In genomic region chr12:112121188-112121587, GRCm38 (mm10) we compare ENCODE assay signal across 24 mouse cellular contexts. TPM values are rescaled to one million over a fixed set of nuclear protein-coding genes. Genes with fewer than 3 reads are reported as not detected.
DNase-seq lines count a peak whose midpoint lies in the region; ATAC-seq and TF ChIP-seq lines count a peak whose summit lies in the region.
"Had no signal": no experiment of that assay in that cellular context is flagged by ENCODE, and none has a peak within 500 bp of the region (broad histone marks: within the 10 kb centered on the region; RNA-seq: fewer than 3 reads in every experiment).

No protein-coding gene starts in this region.

- H3K4me1 ChIP-seq in heart, adult 2 months (ENCODE audit: control insufficient read depth, insufficient read depth, low read length): peaks cover 10% of the 10 kb centered on the region
- H3K4me1 ChIP-seq in heart, embryonic 11.5 days (ENCODE audit: control insufficient read depth, insufficient read depth, low read length): no peaks in the 10 kb centered on the region
- H3K4me1 ChIP-seq: forebrain, embryonic 12.5 days had no signal

- H3K4me3 ChIP-seq in heart, adult 2 months: no peak overlapping the region
- no peak overlapping the region for H3K4me3 ChIP-seq in heart, embryonic 11.5 days (ENCODE audit: low read depth, low read length)
- H3K4me3 ChIP-seq: embryonic facial prominence, embryonic 13.5 days; forebrain, embryonic 12.5 days; hindbrain, embryonic 12.5 days had no signal

- TF ChIP-seq EP300 in heart, adult 2 months (IDR thresholded peaks at IDR 0.05; ENCODE audit: insufficient read depth, low read depth, low read length): no peak

- H3K27me3 ChIP-seq in heart, adult 2 months (ENCODE audit: control insufficient read depth, insufficient read depth, low read length): no peaks in the 10 kb centered on the region
- H3K27me3 ChIP-seq in heart, embryonic 11.5 days (ENCODE audit: control insufficient read depth, insufficient read depth, low read length): peaks cover 15% of the 10 kb centered on the region
- H3K27me3 ChIP-seq: embryonic facial prominence, embryonic 13.5 days had no signal

- no peak overlapping the region for H3K4me2 ChIP-seq in heart, embryonic 11.5 days
- H3K4me2 ChIP-seq: embryonic facial prominence, embryonic 13.5 days; forebrain, embryonic 12.5 days; hindbrain, embryonic 12.5 days had no signal

- peak; percentile 39 for DNase-seq in adrenal gland, postnatal 10 days
- no peak for DNase-seq in adrenal gland, postnatal 25 days
- peak; percentile 51 to 57 for DNase-seq in heart, adult 2 months
- peak; percentile 23 for DNase-seq in heart, postnatal 25 days (ENCODE audit: low spot score)
- DNase-seq in heart, postnatal 4 days: no peak
- DNase-seq in ovary, postnatal 36 days (ENCODE audit: low spot score): peak; percentile 28
- DNase-seq in ovary, adult 18-20 months (ENCODE audit: low spot score): no peak
- DNase-seq: adrenal gland, postnatal 14 days; B cell, adult 2 months; cerebellum, adult 18-20 months; cerebellum, adult 9-11 months; cerebellum, postnatal 36 days; gastrocnemius, postnatal 14 days had no signal

- no peak overlapping the region; the same call in 1 of the 2 replicates for H3K27ac ChIP-seq in heart, adult 2 months
- H3K27ac ChIP-seq in heart, embryonic 11.5 days (ENCODE audit: low read depth, low read length): no peak overlapping the region
- H3K27ac ChIP-seq: embryonic facial prominence, embryonic 13.5 days; forebrain, embryonic 12.5 days; hindbrain, embryonic 12.5 days had no signal

- no peaks in the 10 kb centered on the region for H3K36me3 ChIP-seq in heart, adult 2 months (ENCODE audit: control insufficient read depth, insufficient read depth, low read length)
- H3K36me3 ChIP-seq in heart, embryonic 11.5 days (ENCODE audit: control insufficient read depth, insufficient read depth, low read length): no peaks in the 10 kb centered on the region
- H3K36me3 ChIP-seq: embryonic facial prominence, embryonic 13.5 days; forebrain, embryonic 12.5 days; G1E; hindbrain, embryonic 12.5 days had no signal

- intact Hi-C loops in heart, adult 2 months (cut with DNase I): no loop called here
- intact Hi-C loops in heart, postnatal 25 days (cut with DNase I): no loop called here

- no peak for ATAC-seq in heart, embryonic 11.5 days (replicated peaks; ENCODE audit: insufficient number of reproducible peaks, low FRiP score, low TSS enrichment)
- ATAC-seq: CD4-positive, CD25-positive, alpha-beta regulatory T cell, adult 4 months; forebrain, embryonic 16.5 days; hindbrain, embryonic 16.5 days; inflammation-experienced regulatory T-cells, adult 6 months; intestine, postnatal 0 days had no signal

- H3K79me2 ChIP-seq in heart, adult 2 months (replicated peaks; ENCODE audit: control insufficient read depth, insufficient read depth, low read length): no peaks in the 10 kb centered on the region

- no peak overlapping the region for H3K9ac ChIP-seq in heart, adult 2 months (ENCODE audit: low read depth, low read length)
- no peak overlapping the region for H3K9ac ChIP-seq in heart, embryonic 11.5 days (ENCODE audit: low read depth, low read length)
- H3K9ac ChIP-seq: embryonic facial prominence, embryonic 13.5 days; forebrain, embryonic 12.5 days; hindbrain, embryonic 12.5 days had no signal

- no peak for TF ChIP-seq POLR2A in heart, adult 2 months (IDR thresholded peaks at IDR 0.05; ENCODE audit: insufficient read depth, low read depth, low read length)

- WGBS in heart, adult 2 months: 39% methylated on average over 3 of the region's 3 CpGs
- WGBS in heart, embryonic 11.5 days (ENCODE audit: insufficient replicate concordance): 68% methylated on average over 3 of the region's 3 CpGs

- no peak for TF ChIP-seq CTCF in heart, adult 2 months (IDR thresholded peaks at IDR 0.05)

- H3K9me3 ChIP-seq in heart, embryonic 11.5 days (replicated peaks; ENCODE audit: control insufficient read depth, low read length): no peaks in the 10 kb centered on the region
- H3K9me3 ChIP-seq: embryonic facial prominence, embryonic 13.5 days; forebrain, embryonic 12.5 days; G1E; hindbrain, embryonic 12.5 days had no signal

RNA-seq across cellular contexts. Expression of gene Aspg, which starts 14.7 kb away (rescaled TPM):
- 10 to 100 TPM; 24.1 to 26.0 TPM for total RNA-seq in adrenal gland, postnatal 10 days (2021)
- total RNA-seq in adrenal gland, postnatal 25 days (2021): 35.6 and 47.0 TPM in 2 replicates
- under 1 TPM; 0.55 to 0.61 TPM for total RNA-seq in heart, adult 2 months (2021)
- 4.4 and 11.1 TPM in 2 replicates for polyA plus RNA-seq in heart, adult 2 months (2012; rRNA removed)
- polyA plus RNA-seq in heart, embryonic 11.5 days (2014; fragmentation: Nextera tagmentation; extraction: Ambion mirVana): 0.56 and 1.4 TPM in 2 replicates
- total RNA-seq in heart, postnatal 25 days (2021): under 1 TPM; 0.25 to 0.47 TPM
- under 1 TPM; 0.20 to 0.26 TPM for total RNA-seq in heart, postnatal 4 days (2021)
- total RNA-seq: gastrocnemius, postnatal 14 days; granulocyte monocyte progenitor cell, adult 5-6 weeks had no signal
- polyA plus RNA-seq: CD4-positive, CD25-positive, alpha-beta regulatory T cell, adult 4 months; G1E; inflammation-experienced regulatory T-cells, adult 6 months had no signal

RNA-seq across cellular contexts. Expression of gene Kif26a, which starts 24.8 kb away (rescaled TPM):
- total RNA-seq in adrenal gland, postnatal 10 days (2021): 10 to 100 TPM; 20.0 to 25.4 TPM
- total RNA-seq in adrenal gland, postnatal 25 days (2021): 7.4 and 13.7 TPM in 2 replicates
- 10 to 100 TPM; 10.7 to 12.0 TPM for total RNA-seq in heart, adult 2 months (2021)
- 7.3 and 8.2 TPM in 2 replicates for polyA plus RNA-seq in heart, adult 2 months (2012; rRNA removed)
- 0.89 and 1.3 TPM in 2 replicates for polyA plus RNA-seq in heart, embryonic 11.5 days (2014; fragmentation: Nextera tagmentation; extraction: Ambion mirVana)
- 10 to 100 TPM; 14.3 to 16.6 TPM for total RNA-seq in heart, postnatal 25 days (2021)
- 10 to 100 TPM; 29.0 to 32.5 TPM for total RNA-seq in heart, postnatal 4 days (2021)
- total RNA-seq: G1E; granulocyte monocyte progenitor cell, adult 5-6 weeks had no signal
- polyA plus RNA-seq: CD4-positive, CD25-positive, alpha-beta regulatory T cell, adult 4 months; G1E; inflammation-experienced regulatory T-cells, adult 6 months had no signal

Comparison
In these comparisons a context has a peak if more than half of its experiments do, and no peak if none do; other contexts are left out.
1. DNase-seq: peak in adrenal gland, postnatal 10 days (single experiment), heart, adult 2 months (2 of 2), heart, postnatal 25 days (single experiment) and ovary, postnatal 36 days (single experiment); none in adrenal gland, postnatal 25 days (single experiment), heart, postnatal 4 days (single experiment) and ovary, adult 18-20 months (single experiment).
2. RNA of gene Aspg, which starts 14.7 kb away (total RNA-seq): 35.6 to 47.0 TPM in adrenal gland, postnatal 25 days and 24.1 to 26.0 TPM in adrenal gland, postnatal 10 days; 0.55 to 0.61 TPM in heart, adult 2 months, 0.25 to 0.47 TPM in heart, postnatal 25 days and 0.20 to 0.26 TPM in heart, postnatal 4 days; every median in the first group is over 10 times any median in the second.